Mouse (Mus musculus) megakaryocyte, embryonic 14.5 days (primary cell): ENCODE data around the gene Ecm1.

Source experiments
- FLI1 ChIP-seq: IDR thresholded peaks from 2 replicates; pipeline ENCODE4 v1.6.1; 2012; ENCODE audit warnings: low read length, inconsistent platforms, mixed read lengths
- GATA1 ChIP-seq: IDR thresholded peaks from 3 replicates; pipeline ENCODE4 v1.6.1; 2012; ENCODE audit warnings: mixed read lengths, low read length, inconsistent platforms, borderline replicate concordance

GRCm38 (mm10) chr3:95685701-95686100, 53.7 kb downstream of the Ecm1 start:
- no peak for TF ChIP-seq GATA1
- TF ChIP-seq FLI1 = no peak
